Mouse (Mus musculus) cerebellum, postnatal 10 days (tissue): ENCODE data around the gene Cul3.
"Not testable (repeated sequence)": the region's sequence is repeated elsewhere in the genome, so short reads cannot be mapped to it uniquely, and the experiment has no call there.

Experiments
- DNase-seq, 2 experiments: peaks; one replicate each; pipeline ENCODE4 v3.0.0; 2021; ENCODE audit warnings: mixed read lengths in 2 of 2

Cul3 gene

DNA sequence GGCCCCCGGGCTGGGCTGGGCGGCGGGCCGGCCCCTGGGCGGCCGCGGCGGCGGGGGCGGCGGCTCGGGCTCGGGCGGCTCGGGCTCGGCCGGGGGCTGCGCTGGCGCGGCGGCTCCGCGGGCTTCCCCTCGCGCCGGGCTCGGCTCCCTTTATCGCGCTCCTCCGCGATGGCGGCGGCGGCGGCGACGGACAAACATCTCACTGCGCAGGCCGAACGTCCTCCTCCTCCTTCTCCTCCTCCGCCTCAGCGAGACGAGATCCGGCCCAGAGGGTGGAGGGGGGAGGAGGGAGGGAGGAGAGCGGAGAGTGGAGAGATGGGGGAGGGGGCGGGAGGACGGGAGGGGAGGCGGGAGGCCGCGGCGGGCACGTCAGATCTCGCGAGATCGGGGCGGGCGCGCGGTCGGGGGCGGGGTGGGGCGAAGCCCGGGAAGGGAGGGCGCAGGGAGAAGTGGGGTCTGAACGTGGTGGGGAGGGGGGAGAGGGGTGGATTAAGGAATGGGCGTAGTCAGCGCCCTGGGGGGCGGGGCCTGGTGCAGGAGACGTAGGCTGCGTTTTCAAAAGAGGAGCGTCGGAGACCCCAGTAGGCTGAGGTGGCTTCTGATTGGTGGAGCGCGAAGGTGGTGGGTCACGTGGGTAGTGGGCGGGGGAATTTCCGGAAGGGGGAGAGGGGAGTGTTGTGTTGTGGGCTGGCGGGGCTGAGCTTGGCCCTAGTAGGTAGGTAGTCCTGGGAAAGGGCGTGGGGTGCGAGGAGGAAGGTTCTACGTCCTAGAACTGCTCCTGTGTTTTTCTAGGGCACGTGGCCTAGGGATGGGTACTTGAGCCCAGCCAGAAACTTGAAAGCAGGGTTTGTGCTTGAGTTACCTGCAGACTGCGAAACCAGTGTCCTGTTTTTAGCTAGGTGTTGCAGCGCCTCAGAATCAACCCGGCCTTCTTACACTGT is at the start of gene Cul3:
Gene Cul3 (minus strand): TSS at position 45 of the 941 bp plus-strand sequence.
- DNase-seq: peak; percentile 99

GRCm38 (mm10) chr1:80389518-80389917 is 49.2 kb upstream of the Cul3 start:
- DNase-seq: no peak

DNA sequence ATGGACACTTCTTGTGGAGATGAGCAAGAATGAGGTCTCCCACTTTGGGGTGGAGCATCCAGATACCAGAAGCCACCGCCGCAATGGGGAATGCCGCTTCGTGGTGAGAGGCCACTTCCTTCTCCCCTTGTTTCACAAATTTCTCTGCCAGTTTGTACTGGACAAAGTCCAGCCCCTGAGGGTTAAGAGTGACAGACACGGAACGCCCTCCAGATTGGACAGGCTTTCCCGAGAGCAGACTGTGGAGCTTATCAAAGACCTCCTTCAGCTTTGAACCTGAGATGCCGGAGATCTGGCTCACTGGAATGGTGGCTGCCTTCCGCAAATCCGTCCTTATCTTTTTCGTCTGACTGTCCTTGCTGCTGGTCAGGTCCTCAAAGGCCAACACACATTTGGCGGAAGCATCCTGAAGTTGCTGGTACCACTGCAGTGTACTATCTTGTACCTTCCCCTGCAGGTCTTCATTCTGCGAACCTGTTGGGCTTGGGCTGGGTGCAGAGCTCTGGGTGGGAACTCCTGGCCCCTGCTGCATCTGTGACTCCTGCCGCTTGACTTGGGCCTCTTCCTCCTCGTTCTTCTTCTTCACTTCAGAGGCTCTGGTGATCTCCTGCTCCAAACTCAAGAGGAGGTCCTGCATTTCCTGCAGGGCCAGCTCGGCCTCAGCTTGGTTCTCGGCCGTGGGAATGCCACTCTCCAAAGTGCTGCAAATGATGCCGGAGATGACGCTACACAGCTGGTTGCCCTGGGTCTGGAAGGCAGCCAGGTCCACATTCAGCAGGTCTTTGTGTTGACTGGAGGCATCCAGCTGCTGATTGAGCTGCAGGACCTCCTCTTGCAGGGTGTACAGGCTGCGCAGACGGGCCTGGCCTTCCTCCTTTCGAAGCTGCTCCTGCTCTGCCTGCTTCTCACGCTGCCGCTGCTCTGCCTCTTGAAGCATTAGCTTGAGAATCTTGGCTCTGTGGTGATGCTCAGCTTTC is 43.6 kb upstream of the Cul3 start:
- peak; percentile 27 to 30 for DNase-seq

DNA sequence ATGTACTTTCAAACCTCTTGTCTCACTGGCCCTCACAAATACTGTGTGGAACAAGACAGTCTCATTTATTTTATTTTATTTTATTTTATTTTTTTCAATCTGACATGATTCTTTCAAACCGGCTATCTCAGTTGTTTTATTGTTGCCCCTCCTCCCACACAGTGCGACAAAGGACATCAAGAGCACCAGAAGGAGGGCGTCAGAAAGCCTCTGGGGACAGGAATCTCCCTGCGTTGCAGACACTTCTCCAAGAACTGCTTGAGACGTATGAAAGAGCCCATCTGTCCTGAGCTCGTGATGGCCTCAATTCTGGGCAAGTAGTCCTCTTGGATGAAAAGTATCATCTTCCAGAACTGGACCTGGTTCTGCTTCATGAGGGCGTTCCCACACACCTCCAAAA is 42.6 kb upstream of the Cul3 start:
- DNase-seq: no peak

- DNase-seq: no peak
Measured at GRCm38 (mm10) chr1:80381302-80381701, 41.0 kb upstream of the Cul3 start.

DNA sequence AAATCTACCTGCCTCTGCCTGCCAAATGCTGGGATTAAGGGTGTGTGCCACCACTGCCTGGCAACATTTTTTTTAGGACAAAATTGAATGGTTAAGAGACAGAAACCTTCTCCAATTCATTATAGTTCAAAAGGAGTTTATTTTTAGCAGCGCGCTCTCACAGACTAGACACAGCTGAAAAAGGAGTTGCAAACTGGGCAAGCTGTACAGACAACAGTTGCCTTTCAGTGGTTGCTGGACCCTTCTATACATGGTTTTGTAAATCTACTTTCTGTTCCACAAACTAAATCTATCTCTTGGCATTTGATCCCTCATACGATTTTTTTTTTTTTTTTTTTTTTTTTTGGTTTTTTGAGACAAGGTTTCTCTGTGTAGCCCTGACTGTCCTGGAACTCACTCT is 31.7 kb upstream of the Cul3 start:
- DNase-seq: no peak

DNA sequence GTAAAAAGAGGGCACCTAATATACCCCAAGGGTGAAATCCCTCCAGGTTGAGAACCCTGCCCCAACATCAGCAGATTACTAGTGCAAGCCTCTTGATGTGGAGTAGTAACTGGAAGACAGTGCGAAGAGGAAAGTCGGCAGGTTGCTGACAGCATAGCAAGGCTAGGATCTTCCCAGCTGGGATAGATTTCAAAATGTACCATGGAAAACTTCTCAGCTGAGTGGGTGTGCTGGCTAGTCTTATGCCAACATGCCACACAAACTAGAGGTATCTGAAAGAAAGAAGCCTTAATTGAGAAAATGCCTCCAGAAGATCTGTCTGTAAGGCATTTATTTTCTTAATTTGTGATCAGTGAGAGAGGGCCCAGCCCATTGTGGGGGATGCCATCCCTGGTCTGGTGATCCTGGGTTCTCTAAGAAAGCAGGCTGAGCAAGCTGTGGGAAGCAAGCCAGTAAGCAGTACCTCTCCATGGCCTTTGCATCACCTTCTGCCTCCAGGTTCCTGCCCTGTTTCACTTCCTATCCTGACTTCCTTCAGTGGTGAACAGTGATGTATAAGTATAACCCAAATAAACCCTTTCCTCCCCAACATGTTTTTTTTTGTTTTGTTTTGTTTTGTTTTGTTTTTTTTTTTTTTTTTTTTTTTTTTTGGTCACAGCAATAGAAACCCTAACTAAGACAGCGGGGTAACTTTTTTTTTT is 31.1 kb upstream of the Cul3 start:
- no peak for DNase-seq

DNA sequence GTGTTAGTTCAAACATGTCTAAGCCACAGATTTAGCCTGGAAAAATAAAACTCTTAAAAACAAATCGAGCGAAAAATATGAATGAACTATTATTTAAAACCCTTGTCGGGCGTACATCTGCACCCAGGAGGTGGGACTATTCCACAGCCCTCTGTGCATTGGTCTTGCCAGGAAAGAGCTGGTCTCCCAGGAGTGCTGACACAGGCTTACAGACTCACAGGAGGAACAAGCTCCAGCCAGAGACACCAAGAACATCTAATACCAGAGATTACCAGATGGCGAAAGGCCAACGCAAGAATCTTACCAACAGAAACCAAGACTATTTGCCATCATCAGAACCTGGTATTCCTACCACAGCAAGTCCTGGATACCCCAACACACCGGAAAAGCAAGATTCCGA is 23.2 kb upstream of the Cul3 start:
- DNase-seq: peak; percentile 18 to 22

DNA sequence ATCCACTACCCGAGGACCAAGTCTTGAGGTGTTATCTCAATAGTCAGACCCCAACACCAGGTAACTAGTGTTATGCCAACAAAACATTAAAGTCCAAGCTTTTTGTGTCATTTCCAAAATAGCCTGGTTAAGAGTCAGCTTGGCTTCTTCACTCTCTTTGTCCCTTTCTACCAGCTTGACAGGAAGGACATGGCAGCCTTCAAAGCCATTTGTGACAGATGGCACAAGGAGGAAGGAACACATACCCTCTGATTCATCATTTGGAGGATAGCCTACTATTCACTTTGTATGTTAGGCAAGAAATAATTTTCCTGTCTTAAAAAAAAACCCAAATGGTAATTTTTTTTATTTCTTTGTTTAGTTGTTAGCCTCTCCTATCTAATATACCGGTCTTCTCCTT is 22.7 kb upstream of the Cul3 start:
- DNase-seq: peak; percentile 7 to 14

GRCm38 (mm10) chr1:80362400-80362799 is 22.1 kb upstream of the Cul3 start:
- no peak for DNase-seq

- DNase-seq: not testable (repeated sequence)
Measured at GRCm38 (mm10) chr1:80361771-80362170, 21.5 kb upstream of the Cul3 start.

GRCm38 (mm10) chr1:80360038-80360608 is 19.8 kb upstream of the Cul3 start:
- DNase-seq: no peak

- DNase-seq: peak; percentile 81 to 82
Measured at GRCm38 (mm10) chr1:80340061-80340435, 232 bp downstream of the Cul3 start.

GRCm38 (mm10) chr1:80339425-80340021 is 757 bp downstream of the Cul3 start:
- DNase-seq: peak in 1 of 2 experiments; percentile 59

DNA sequence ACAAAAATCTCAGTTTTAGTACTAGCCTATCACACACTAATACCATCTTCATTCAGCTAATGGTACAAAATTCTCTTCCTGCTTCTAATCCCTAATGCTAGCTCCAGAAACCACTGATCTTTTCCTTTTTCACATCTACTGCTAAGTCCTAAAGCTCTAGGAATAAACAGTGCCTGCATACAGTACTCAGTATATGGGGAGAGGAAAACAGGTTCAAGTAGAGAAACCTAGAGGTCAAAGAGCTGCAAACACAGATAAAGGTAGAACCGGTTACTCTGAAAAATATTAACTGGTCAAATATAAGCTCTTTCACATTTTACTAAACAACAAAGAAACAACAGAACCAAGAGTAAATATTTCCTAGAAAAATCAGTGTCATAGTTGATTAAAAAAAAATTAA is 1.9 kb downstream of the Cul3 start:
- no peak for DNase-seq

- peak; percentile 24 to 43 for DNase-seq
Measured at GRCm38 (mm10) chr1:80335726-80336368, 4.4 kb downstream of the Cul3 start.

DNA sequence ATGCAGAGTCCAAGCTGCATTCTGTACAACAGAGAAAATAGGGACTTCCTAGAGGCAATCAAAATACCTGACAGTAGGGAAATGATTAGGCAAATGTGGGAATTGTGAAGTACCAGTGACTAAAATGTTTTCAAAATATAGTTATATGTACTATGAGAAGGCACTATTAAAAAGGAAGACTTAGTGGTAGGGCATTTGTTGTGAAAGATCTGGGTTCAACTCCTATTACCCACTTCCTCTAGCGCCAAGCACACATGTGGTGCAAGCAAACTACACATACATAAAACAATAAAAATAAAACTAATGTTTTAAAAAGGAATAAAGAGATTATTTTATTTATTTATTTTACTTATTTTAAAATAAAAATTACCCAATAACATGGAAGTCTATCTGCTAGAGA is 5.2 kb downstream of the Cul3 start:
- no peak for DNase-seq

- no peak for DNase-seq
Measured at GRCm38 (mm10) chr1:80330970-80331369, 9.3 kb downstream of the Cul3 start.

- DNase-seq: no peak
Measured at GRCm38 (mm10) chr1:80325761-80326160, 14.5 kb downstream of the Cul3 start.

GRCm38 (mm10) chr1:80324370-80324769 is 15.9 kb downstream of the Cul3 start:
- peak; percentile 7 for DNase-seq

GRCm38 (mm10) chr1:80315533-80316045 is 24.7 kb downstream of the Cul3 start:
- no peak for DNase-seq
